Mouse (Mus musculus) forebrain, embryonic 14.5 days (tissue): ENCODE measurements at regions not wholly inside any gene's neighbourhood (a gene's known extent, or its start where the extent isn't known, plus 50 kb on each side); places are given as distances from the start of the nearest gene placed in this dataset.

Source experiments
- ATAC-seq: fragments of 200-750 bp; cut with Nextera tagmentation; 2 replicates; pipeline ENCODE4 v1.8.0; 2017; ENCODE audit warnings: mild to moderate bottlenecking, moderate library complexity
- DNase-seq: peaks from one replicate; pipeline ENCODE4 v3.0.0-alpha.2; 2015; ENCODE audit warnings: low spot score
- H3K27ac ChIP-seq: fragments of 300-500 bp; sonication (generic); 2 replicates; pipeline ENCODE4 v1.5.1; 2014; ENCODE audit warnings: low read depth, mild to moderate bottlenecking, control low read depth, low read length, moderate library complexity
- H3K27me3 ChIP-seq: fragments of 300-500 bp; sonication (generic); replicated peaks from 2 replicates; pipeline ENCODE4 v1.6.1; 2014; ENCODE audit warnings: low read length, control low read depth, mixed read lengths; ENCODE audit not compliant: control insufficient read depth, insufficient read depth
- H3K36me3 ChIP-seq: fragments of 300-500 bp; sonication (generic); 2 replicates; pipeline ENCODE4 v1.6.1; 2014; ENCODE audit warnings: low read length, control low read depth; ENCODE audit not compliant: control insufficient read depth, insufficient read depth
- H3K4me1 ChIP-seq: fragments of 300-500 bp; sonication (generic); 2 replicates; pipeline ENCODE4 v1.6.1; 2014; ENCODE audit warnings: antibody characterized with exemption, low read length, control low read depth; ENCODE audit not compliant: control insufficient read depth, insufficient read depth
- H3K4me2 ChIP-seq: fragments of 300-500 bp; sonication (generic); 2 replicates; pipeline ENCODE4 v1.6.1; 2014; ENCODE audit warnings: mild to moderate bottlenecking, control low read depth, low read length
- H3K4me3 ChIP-seq: fragments of 300-500 bp; sonication (generic); 2 replicates; pipeline ENCODE4 v1.5.1; 2014; ENCODE audit warnings: low read depth, low read length, control low read depth
- H3K9ac ChIP-seq: fragments of 300-500 bp; sonication (generic); 2 replicates; pipeline ENCODE4 v1.6.1; 2014; ENCODE audit warnings: mild to moderate bottlenecking, low read length, control low read depth, moderate library complexity
- H3K9me3 ChIP-seq: fragments of 300-500 bp; sonication (generic); replicated peaks from 2 replicates; pipeline ENCODE4 v1.6.1; 2016; ENCODE audit warnings: low read length, control low read depth, mixed read lengths; ENCODE audit not compliant: control insufficient read depth
- WGBS: fragments of 180-500 bp; shearing (Covaris S2); extraction: QIAGEN DNeasy Blood & Tissue Kit; methylation state at CpG from one replicate; pipeline ENCODE4 v1.1.7; 2014; 5-methylcytosine and 5-hydroxymethylcytosine counted together

GRCm38 (mm10) chr1:143054451-143055024 is 585.9 kb upstream of the B3galt2 start:
- Histone ChIP-seq H3K4me1 (no peaks in the 10 kb centered on the region), H3K9me3 (no peaks in the 10 kb centered on the region), H3K9ac (no peak overlapping the region), H3K27ac (no peak overlapping the region), H3K4me2 (no peak overlapping the region), H3K27me3 (no peaks in the 10 kb centered on the region), H3K36me3 (no peaks in the 10 kb centered on the region), H3K4me3 (no peak overlapping the region)
- no peak for ATAC-seq
- DNase-seq: no peak
- 64% methylated on average over 3 of the region's 3 CpGs for WGBS

GRCm38 (mm10) chr1:143060698-143061576 is 579.5 kb upstream of the B3galt2 start:
- peak overlapping the region; percentile 30; the same call in 1 of the 2 replicates for H3K27ac ChIP-seq
- no peaks in the 10 kb centered on the region for H3K27me3 ChIP-seq
- WGBS: 22% methylated on average over 4 of the region's 4 CpGs
- ATAC-seq (peak; percentile 89), DNase-seq (peak; percentile 57)
- H3K4me2 ChIP-seq: no peak overlapping the region
- no peaks in the 10 kb centered on the region for H3K9me3 ChIP-seq
- H3K36me3 ChIP-seq: no peaks in the 10 kb centered on the region
- no peak overlapping the region for H3K4me3 ChIP-seq
- no peak overlapping the region for H3K9ac ChIP-seq
- peaks cover 3% of the 10 kb centered on the region; the same call in 1 of the 2 replicates for H3K4me1 ChIP-seq

- Histone ChIP-seq H3K9ac (no peak overlapping the region), H3K4me2 (no peak overlapping the region), H3K36me3 (no peaks in the 10 kb centered on the region), H3K27me3 (no peaks in the 10 kb centered on the region), H3K4me1 (no peaks in the 10 kb centered on the region), H3K4me3 (no peak overlapping the region), H3K27ac (no peak overlapping the region), H3K9me3 (no peaks in the 10 kb centered on the region)
- no peak for DNase-seq
- ATAC-seq: no peak
Observed at GRCm38 (mm10) chr1:143065493-143065892, 575.0 kb upstream of the B3galt2 start.

GRCm38 (mm10) chr1:143071781-143072382 is 568.6 kb upstream of the B3galt2 start:
- no peaks in the 10 kb centered on the region for H3K36me3 ChIP-seq
- H3K27me3 ChIP-seq: no peaks in the 10 kb centered on the region
- no peak for ATAC-seq
- H3K27ac ChIP-seq: no peak overlapping the region
- no peak overlapping the region for H3K9ac ChIP-seq
- H3K9me3 ChIP-seq: no peaks in the 10 kb centered on the region
- no peaks in the 10 kb centered on the region for H3K4me1 ChIP-seq
- 56% methylated on average over 3 of the region's 3 CpGs for WGBS
- no peak overlapping the region for H3K4me3 ChIP-seq
- no peak overlapping the region for H3K4me2 ChIP-seq
- DNase-seq: no peak

GRCm38 (mm10) chr1:143074999-143075398 is 565.5 kb upstream of the B3galt2 start:
- DNase-seq: no peak
- no peak for ATAC-seq
- H3K4me1 ChIP-seq: no peaks in the 10 kb centered on the region
- H3K4me3 ChIP-seq: no peak overlapping the region
- no peaks in the 10 kb centered on the region for H3K36me3 ChIP-seq
- 84% methylated on average over 4 of the region's 4 CpGs for WGBS
- no peak overlapping the region for H3K9ac ChIP-seq
- H3K4me2 ChIP-seq: no peak overlapping the region
- no peaks in the 10 kb centered on the region for H3K27me3 ChIP-seq
- no peaks in the 10 kb centered on the region for H3K9me3 ChIP-seq
- no peak overlapping the region for H3K27ac ChIP-seq

GRCm38 (mm10) chr1:143080441-143080840 is 560.0 kb upstream of the B3galt2 start:
- no peaks in the 10 kb centered on the region for H3K36me3 ChIP-seq
- no peaks in the 10 kb centered on the region for H3K27me3 ChIP-seq
- no peak overlapping the region for H3K4me3 ChIP-seq
- H3K9ac ChIP-seq: no peak overlapping the region
- DNase-seq (no peak), ATAC-seq (no peak)
- no peaks in the 10 kb centered on the region for H3K9me3 ChIP-seq
- H3K27ac ChIP-seq: no peak overlapping the region
- WGBS: 54% methylated on average over 2 of the region's 2 CpGs
- no peaks in the 10 kb centered on the region for H3K4me1 ChIP-seq
- no peak overlapping the region for H3K4me2 ChIP-seq

- Histone ChIP-seq H3K4me1 (no peaks in the 10 kb centered on the region), H3K4me2 (no peak overlapping the region), H3K9ac (no peak overlapping the region), H3K36me3 (no peaks in the 10 kb centered on the region), H3K27me3 (no peaks in the 10 kb centered on the region), H3K9me3 (no peaks in the 10 kb centered on the region), H3K4me3 (no peak overlapping the region), H3K27ac (no peak overlapping the region)
- WGBS: 81% methylated on average over 4 of the region's 4 CpGs
- ATAC-seq (no peak), DNase-seq (no peak)
Observed at GRCm38 (mm10) chr1:143096904-143097303, 543.6 kb upstream of the B3galt2 start.

- no peak overlapping the region for H3K4me3 ChIP-seq
- H3K36me3 ChIP-seq: no peaks in the 10 kb centered on the region
- H3K4me1 ChIP-seq: no peaks in the 10 kb centered on the region
- no peak overlapping the region for H3K4me2 ChIP-seq
- DNase-seq (peak; percentile 37), ATAC-seq (peak; percentile 69)
- H3K27me3 ChIP-seq: no peaks in the 10 kb centered on the region
- no peak overlapping the region for H3K27ac ChIP-seq
- H3K9me3 ChIP-seq: no peaks in the 10 kb centered on the region
- H3K9ac ChIP-seq: no peak overlapping the region
Observed at GRCm38 (mm10) chr1:143098307-143098706, 542.2 kb upstream of the B3galt2 start.

- H3K4me3 ChIP-seq: no peak overlapping the region
- no peaks in the 10 kb centered on the region for H3K27me3 ChIP-seq
- no peaks in the 10 kb centered on the region for H3K4me1 ChIP-seq
- DNase-seq (peak; percentile 23), ATAC-seq (peak; percentile 61; the same call in 1 of the 2 replicates)
- no peak overlapping the region for H3K9ac ChIP-seq
- H3K4me2 ChIP-seq: no peak overlapping the region
- no peaks in the 10 kb centered on the region for H3K9me3 ChIP-seq
- H3K27ac ChIP-seq: no peak overlapping the region
- H3K36me3 ChIP-seq: no peaks in the 10 kb centered on the region
Observed at GRCm38 (mm10) chr1:143122185-143122584, 518.3 kb upstream of the B3galt2 start.
